Mouse (Mus musculus) cerebellum, adult 11-12 months (tissue): ENCODE measurements at regions not wholly inside any gene's neighbourhood (a gene's known extent, or its start where the extent isn't known, plus 50 kb on each side); places are given as distances from the start of the nearest gene placed in this dataset.

ENCODE experiments used
- DNase-seq: peaks from one replicate; pipeline ENCODE4 v3.0.0; 2022

- peak; percentile 42 for DNase-seq
Measured at GRCm38 (mm10) chr1:119256097-119256473, 166.0 kb downstream of the Inhbb start.

- peak; percentile 27 for DNase-seq
Measured at GRCm38 (mm10) chr1:119255386-119256096, 166.5 kb downstream of the Inhbb start.

GRCm38 (mm10) chr1:119254928-119255327 lies 167.1 kb downstream of the Inhbb start:
- no peak for DNase-seq

GRCm38 (mm10) chr1:119253371-119253851 lies 168.6 kb downstream of the Inhbb start:
- no peak for DNase-seq

- DNase-seq = no peak
Measured at GRCm38 (mm10) chr1:119252403-119252802, 169.6 kb downstream of the Inhbb start.

GRCm38 (mm10) chr1:119251741-119252140 lies 170.3 kb downstream of the Inhbb start:
- no peak for DNase-seq

- DNase-seq = no peak
Measured at GRCm38 (mm10) chr1:119248776-119249495, 173.1 kb downstream of the Inhbb start.

- DNase-seq = no peak
Measured at GRCm38 (mm10) chr1:119247117-119247516, 174.9 kb downstream of the Inhbb start.

GRCm38 (mm10) chr1:119238463-119238862 lies 183.6 kb downstream of the Inhbb start:
- peak; percentile 58 for DNase-seq

GRCm38 (mm10) chr1:119236787-119237186 lies 183.4 kb upstream of the Gli2 start:
- DNase-seq = no peak

GRCm38 (mm10) chr1:119234449-119234848 lies 181.0 kb upstream of the Gli2 start:
- DNase-seq = no peak

GRCm38 (mm10) chr1:119226996-119227395 lies 173.6 kb upstream of the Gli2 start:
- DNase-seq = no peak

GRCm38 (mm10) chr1:119223876-119224275 lies 170.5 kb upstream of the Gli2 start:
- DNase-seq = no peak

GRCm38 (mm10) chr1:119221901-119222300 lies 168.5 kb upstream of the Gli2 start:
- no peak for DNase-seq

- no peak for DNase-seq
Measured at GRCm38 (mm10) chr1:119221012-119221411, 167.6 kb upstream of the Gli2 start.

- DNase-seq = no peak
Measured at GRCm38 (mm10) chr1:119219817-119220216, 166.4 kb upstream of the Gli2 start.

- DNase-seq = no peak
Measured at GRCm38 (mm10) chr1:119217387-119217786, 164.0 kb upstream of the Gli2 start.

- no peak for DNase-seq
Measured at GRCm38 (mm10) chr1:119209607-119210007, 156.2 kb upstream of the Gli2 start.

GRCm38 (mm10) chr1:119202456-119202855 lies 149.0 kb upstream of the Gli2 start:
- no peak for DNase-seq

- DNase-seq = peak; percentile 11
Measured at GRCm38 (mm10) chr1:119197415-119197700, 143.9 kb upstream of the Gli2 start.

- no peak for DNase-seq
Measured at GRCm38 (mm10) chr1:119196674-119197414, 143.4 kb upstream of the Gli2 start.

- DNase-seq = no peak
Measured at GRCm38 (mm10) chr1:119194533-119194932, 141.1 kb upstream of the Gli2 start.

- no peak for DNase-seq
Measured at GRCm38 (mm10) chr1:119191177-119191576, 137.8 kb upstream of the Gli2 start.
